Mouse (Mus musculus) heart, postnatal 0 days (tissue): ENCODE results near the gene Tdrd7. TPM values are rescaled to one million over a fixed set of nuclear protein-coding genes. Genes with fewer than 3 reads are reported as not detected.

Experiments used
- ATAC-seq: fragments of 200-750 bp; cut with Nextera tagmentation; 2 replicates; pipeline ENCODE4 v1.8.0; 2017; ENCODE audit warnings: low read depth, moderate number of reproducible peaks, moderate library complexity; ENCODE audit not compliant: insufficient read depth
- DNase-seq: peaks from one replicate; pipeline ENCODE4 v3.0.0-alpha.2; 2016; ENCODE audit warnings: low spot score
- H3K27ac ChIP-seq: fragments of 300-500 bp; sonication (generic); 2 replicates; pipeline ENCODE4 v1.5.1; 2014; ENCODE audit warnings: low read depth, mild to moderate bottlenecking
- H3K27me3 ChIP-seq: fragments of 300-500 bp; sonication (generic); 2 replicates; pipeline ENCODE4 v1.6.1; 2014; ENCODE audit warnings: low read length, mixed read lengths; ENCODE audit not compliant: control insufficient read depth, insufficient read depth
- H3K36me3 ChIP-seq: fragments of 300-500 bp; sonication (generic); replicated peaks from 2 replicates; pipeline ENCODE4 v1.6.1; 2014; ENCODE audit warnings: low read length, mixed read lengths; ENCODE audit not compliant: control insufficient read depth, insufficient read depth
- H3K4me1 ChIP-seq: fragments of 300-500 bp; sonication (generic); 2 replicates; pipeline ENCODE4 v1.6.1; 2014; ENCODE audit warnings: antibody characterized with exemption; ENCODE audit not compliant: control insufficient read depth, insufficient read depth
- H3K4me2 ChIP-seq: fragments of 300-500 bp; sonication (generic); 2 replicates; pipeline ENCODE4 v1.6.1; 2014; ENCODE audit warnings: low read depth, mild to moderate bottlenecking, low read length, moderate library complexity
- H3K4me3 ChIP-seq: fragments of 300-500 bp; sonication (generic); 2 replicates; pipeline ENCODE4 v1.5.1; 2014; ENCODE audit warnings: low read depth, low read length
- H3K9ac ChIP-seq: fragments of 300-500 bp; sonication (generic); replicated peaks from 2 replicates; pipeline ENCODE4 v1.6.1; 2014; ENCODE audit warnings: low read depth, low read length, mixed read lengths
- H3K9me3 ChIP-seq: fragments of 300-500 bp; sonication (generic); replicated peaks from 2 replicates; pipeline ENCODE4 v1.6.1; 2016; ENCODE audit warnings: low read length; ENCODE audit not compliant: control insufficient read depth
- CTCF ChIP-seq: IDR thresholded peaks from 2 replicates; pipeline ENCODE4 v1.5.1; 2016; ENCODE audit warnings: antibody characterized with exemption, control low read depth, low read depth
- EP300 ChIP-seq: IDR thresholded peaks from 2 replicates; pipeline ENCODE4 v1.6.1; 2016; ENCODE audit warnings: antibody characterized with exemption, low read depth
- WGBS: fragments of 180-500 bp; shearing (Covaris S2); extraction: QIAGEN DNeasy Blood & Tissue Kit; methylation state at CpG from one replicate; pipeline ENCODE4 v1.1.7; 2014; 5-methylcytosine and 5-hydroxymethylcytosine counted together
- polyA plus RNA-seq: library from polyadenylated mRNA; unstranded; fragments of >200 nt; fragmentation: Nextera tagmentation; extraction: Ambion mirVana; gene quantifications from 2 replicates; pipeline ENCODE4 v1.2.1, GENCODE M21; 2015
- total RNA-seq: library from RNA; depleted of rRNA; stranded (reverse); fragments of >200 nt; gene quantifications from 2 replicates; pipeline ENCODE4 v1.2.3, GENCODE M21; 2014; ENCODE audit warnings: low replicate concordance

The Tdrd7 gene
- total and polyA plus RNA-seq, 2 experiments from 2014 or later, result 17.3 to 45.8 TPM

DNA sequence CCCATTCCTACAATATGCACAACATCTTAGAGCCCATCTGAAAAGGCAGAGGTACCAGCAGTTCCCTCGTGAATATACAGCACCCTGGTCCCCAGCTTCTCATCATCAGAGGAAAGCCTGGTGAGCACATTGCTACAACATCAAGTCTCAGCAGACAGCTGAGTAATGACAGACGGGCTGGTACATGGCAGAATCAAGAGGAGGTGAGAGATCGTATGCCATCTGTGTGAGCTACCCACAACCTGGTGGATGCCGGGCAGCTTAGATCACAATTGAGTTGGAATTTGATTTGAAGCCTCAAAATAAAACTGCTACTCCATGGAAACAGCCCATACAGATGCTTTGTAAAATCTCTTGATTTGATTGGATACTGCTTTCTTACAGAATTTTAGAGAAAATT is 33.4 kb downstream of the Tdrd7 start:
- no peaks in the 10 kb centered on the region for H3K4me1 ChIP-seq
- no peak for TF ChIP-seq CTCF
- no peak for TF ChIP-seq EP300
- no peaks in the 10 kb centered on the region for H3K27me3 ChIP-seq
- DNase-seq, result no peak
- no peak for ATAC-seq
- H3K4me2 ChIP-seq, result no peak overlapping the region
- H3K36me3 ChIP-seq, result peaks cover 40% of the 10 kb centered on the region
- no peak overlapping the region for H3K27ac ChIP-seq
- H3K9me3 ChIP-seq, result no peaks in the 10 kb centered on the region
- H3K9ac ChIP-seq, result no peak overlapping the region
- WGBS, result 75% methylated on average over 4 of the region's 4 CpGs
- no peak overlapping the region for H3K4me3 ChIP-seq

DNA sequence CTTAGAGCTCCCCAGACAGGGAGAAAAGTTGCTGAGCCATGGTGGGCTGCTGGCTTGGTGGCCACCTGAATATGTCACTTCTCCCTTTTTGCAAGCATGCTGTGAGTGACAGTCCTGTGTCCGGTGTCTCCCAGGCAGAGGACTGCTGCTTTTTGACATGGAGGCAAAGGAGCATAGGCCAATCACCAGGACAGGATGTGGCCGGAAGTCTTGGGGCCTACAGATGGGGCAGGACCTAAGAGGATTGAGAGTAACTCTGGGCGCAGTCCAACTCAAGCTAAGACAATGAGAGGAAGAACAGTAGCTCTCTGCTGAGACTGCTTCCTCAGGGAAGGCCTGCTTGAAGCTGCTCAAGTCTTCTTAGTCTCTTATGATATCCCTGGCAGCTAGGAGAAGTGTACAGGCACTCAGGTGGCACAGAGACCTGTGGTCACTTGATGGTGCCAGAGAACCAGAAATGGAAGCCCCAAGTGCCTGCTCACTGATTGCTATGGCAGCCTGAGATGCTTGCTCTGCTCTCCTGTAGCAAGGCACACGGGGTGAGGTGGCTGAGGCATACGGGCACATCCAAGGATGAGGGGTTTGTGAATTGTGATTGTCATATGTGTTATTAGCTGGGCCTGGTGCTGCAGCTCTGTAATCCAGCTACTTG is 43.1 kb downstream of the Tdrd7 start:
- no peak overlapping the region for H3K9ac ChIP-seq
- H3K27ac ChIP-seq, result peak overlapping the region; percentile 67
- peaks cover 77% of the 10 kb centered on the region for H3K36me3 ChIP-seq
- TF ChIP-seq CTCF, result peak; percentile 16
- TF ChIP-seq EP300, result no peak
- WGBS, result 75% methylated on average over 5 of the region's 5 CpGs
- H3K9me3 ChIP-seq, result no peaks in the 10 kb centered on the region
- peak; percentile 77 for ATAC-seq
- H3K4me2 ChIP-seq, result no peak overlapping the region
- H3K27me3 ChIP-seq, result no peaks in the 10 kb centered on the region
- H3K4me1 ChIP-seq, result no peaks in the 10 kb centered on the region
- no peak overlapping the region for H3K4me3 ChIP-seq
- peak; percentile 12 for DNase-seq

DNA sequence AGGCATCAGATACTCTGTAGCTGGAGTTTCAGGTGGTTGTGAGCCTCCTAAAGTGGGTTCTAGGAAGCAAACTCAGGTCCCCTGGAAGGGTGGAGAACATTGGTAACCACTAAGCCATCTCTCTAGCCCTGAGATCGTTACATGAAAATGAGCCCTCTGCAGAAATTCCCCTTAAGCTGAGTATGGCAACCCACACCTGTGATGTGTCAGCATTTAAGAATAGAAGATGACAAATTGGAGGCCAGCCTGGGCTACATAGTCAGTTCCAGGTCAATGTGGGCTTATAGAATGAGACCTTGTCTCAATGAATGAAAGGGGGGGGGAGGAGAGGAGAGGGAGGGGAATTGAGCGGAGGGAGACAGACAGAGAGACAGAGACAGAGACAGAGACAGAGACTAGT is 46.6 kb downstream of the Tdrd7 start:
- DNase-seq (no peak), ATAC-seq (no peak)
- Histone ChIP-seq H3K27me3 (no peaks in the 10 kb centered on the region), H3K36me3 (peaks cover 72% of the 10 kb centered on the region), H3K27ac (no peak overlapping the region), H3K4me2 (no peak overlapping the region), H3K9ac (no peak overlapping the region), H3K4me1 (no peaks in the 10 kb centered on the region), H3K4me3 (no peak overlapping the region), H3K9me3 (no peaks in the 10 kb centered on the region)
- 82% methylated on average over 2 of the region's 2 CpGs for WGBS
- TF ChIP-seq EP300 (no peak), CTCF (no peak)

DNA sequence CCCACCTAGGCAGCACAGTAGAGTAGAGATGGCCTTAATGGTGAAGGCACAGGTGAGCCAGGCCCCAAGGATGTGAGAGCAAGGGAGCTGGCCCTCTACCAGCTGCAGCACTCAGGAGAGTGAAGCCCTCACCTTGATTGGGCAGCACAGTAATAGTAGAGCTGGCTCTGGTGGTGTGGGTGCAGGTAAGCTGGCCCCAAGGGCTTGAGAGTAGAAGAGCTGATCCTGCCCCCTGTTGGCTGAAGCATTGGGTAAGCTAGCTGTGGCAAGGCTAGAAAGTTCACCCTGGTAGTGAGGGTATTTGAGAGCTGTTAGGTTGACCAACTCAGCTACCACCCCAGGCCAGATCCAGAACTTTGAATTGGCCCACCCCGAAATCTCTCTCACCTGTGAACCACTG is 50.5 kb downstream of the Tdrd7 start:
- no peak overlapping the region for H3K4me3 ChIP-seq
- H3K4me1 ChIP-seq, result no peaks in the 10 kb centered on the region
- DNase-seq (no peak), ATAC-seq (no peak)
- whole genome bisulfite sequencing, result 80% methylated on average over 1 of the region's 1 CpGs
- TF ChIP-seq CTCF (no peak), EP300 (no peak)
- H3K4me2 ChIP-seq, result no peak overlapping the region
- no peak overlapping the region for H3K9ac ChIP-seq
- no peaks in the 10 kb centered on the region for H3K27me3 ChIP-seq
- H3K27ac ChIP-seq, result no peak overlapping the region
- H3K9me3 ChIP-seq, result no peaks in the 10 kb centered on the region
- H3K36me3 ChIP-seq, result peaks cover 63% of the 10 kb centered on the region

DNA sequence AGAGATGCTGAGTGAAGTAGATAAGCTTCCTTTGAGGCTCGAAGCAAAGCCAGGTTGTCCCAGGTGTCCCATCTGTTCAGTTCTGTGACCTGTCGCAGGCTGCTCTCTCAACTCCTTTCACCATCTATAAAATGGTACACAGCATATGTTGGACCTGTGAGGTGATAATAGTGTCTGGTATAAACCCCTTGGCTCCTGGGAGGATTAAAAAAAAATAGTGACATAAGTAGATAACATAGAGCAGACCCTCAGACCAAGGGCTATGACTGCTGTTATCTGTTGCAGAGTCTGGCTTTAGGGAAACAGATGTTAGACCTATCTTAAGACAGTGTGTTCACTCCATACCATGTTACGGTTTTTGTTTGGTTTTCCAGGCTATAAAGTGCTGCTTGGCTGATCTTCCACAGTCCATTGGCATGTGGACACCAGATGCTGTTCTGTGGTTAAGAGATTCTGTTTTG is 57.9 kb downstream of the Tdrd7 start:
- Histone ChIP-seq H3K27me3 (no peaks in the 10 kb centered on the region), H3K36me3 (peaks cover 24% of the 10 kb centered on the region), H3K4me1 (no peaks in the 10 kb centered on the region), H3K9ac (no peak overlapping the region), H3K4me2 (no peak overlapping the region), H3K4me3 (no peak overlapping the region), H3K9me3 (no peaks in the 10 kb centered on the region), H3K27ac (no peak overlapping the region)
- TF ChIP-seq CTCF (no peak), EP300 (no peak)
- no peak for ATAC-seq
- no peak for DNase-seq
- 48% methylated on average over 3 of the region's 3 CpGs for WGBS

DNA sequence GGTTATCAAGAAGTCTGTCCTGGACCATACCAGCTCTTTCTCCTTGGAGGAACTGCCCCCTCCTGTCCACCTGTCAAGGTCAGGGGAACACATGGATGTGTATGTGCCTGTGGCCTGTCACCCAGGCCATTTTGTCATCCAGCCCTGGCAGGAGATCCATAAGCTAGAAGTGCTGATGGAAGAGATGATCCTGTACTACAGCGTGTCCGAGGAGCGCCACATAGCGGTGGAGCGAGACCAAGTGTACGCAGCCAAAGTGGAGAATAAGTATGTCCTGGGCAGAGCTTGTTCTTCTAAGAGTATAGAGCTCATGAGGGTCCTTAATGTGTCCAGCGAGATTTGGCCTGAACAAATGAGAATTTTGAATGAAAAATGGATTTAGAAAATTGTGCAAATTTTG is 60.8 kb downstream of the Tdrd7 start:
- Histone ChIP-seq H3K4me2 (no peak overlapping the region), H3K4me3 (no peak overlapping the region), H3K4me1 (no peaks in the 10 kb centered on the region), H3K9me3 (no peaks in the 10 kb centered on the region), H3K9ac (no peak overlapping the region), H3K36me3 (0 out of 2 replicates have a peak, but pooled peaks cover 11% of the 10 kb centered on the region), H3K27me3 (no peaks in the 10 kb centered on the region), H3K27ac (no peak overlapping the region)
- ATAC-seq (peak; percentile 63), DNase-seq (peak; percentile 55)
- WGBS, result 28% methylated on average over 7 of the region's 7 CpGs
- TF ChIP-seq EP300 (no peak), CTCF (peak; percentile 73)
